Mouse (Mus musculus): ENCODE results near the gene Rgs8. TPM values are rescaled to one million over a fixed set of nuclear protein-coding genes. Genes with fewer than 3 reads are reported as not detected.

The Rgs8 gene
- 8.1 and 9.8 TPM in 2 replicates for polyA plus RNA-seq (2014; fragmentation: Nextera tagmentation; extraction: Ambion mirVana)

DNA sequence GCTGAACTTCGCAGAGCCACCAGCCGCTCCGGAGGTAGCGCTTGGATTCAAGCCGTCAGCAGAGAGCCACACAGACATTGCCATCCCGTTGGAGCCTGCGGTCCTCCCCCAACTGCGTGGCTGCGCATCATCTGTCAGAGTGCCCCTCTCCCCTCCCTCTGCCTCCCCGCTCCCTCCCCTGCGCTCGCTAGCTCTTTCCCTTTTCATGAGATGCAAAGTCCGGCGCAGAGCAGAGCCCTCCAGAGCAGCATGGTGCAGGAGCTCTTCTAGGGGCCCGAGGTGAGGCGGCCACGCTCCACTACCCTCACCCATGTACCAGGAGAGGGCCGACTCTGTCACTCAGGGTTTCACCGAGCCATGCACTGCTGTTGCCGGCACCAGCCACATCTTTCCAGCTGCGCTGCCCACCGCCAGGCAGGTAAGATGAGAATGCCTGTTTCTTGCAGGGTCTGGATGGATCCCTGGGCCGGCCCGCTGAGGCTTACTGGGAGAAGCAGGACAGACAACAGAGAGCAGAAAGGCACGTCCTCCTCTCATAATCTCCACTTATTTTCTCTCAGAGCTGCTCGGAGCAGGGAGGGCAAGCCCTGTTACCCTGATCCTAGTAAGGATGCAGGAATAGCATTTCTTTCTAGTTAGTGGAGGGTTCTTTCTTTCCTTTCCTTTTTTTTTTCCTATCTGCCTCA, at the start of gene Rgs8:
TSS of gene Rgs8 (plus strand) at position 88 of the 686 bp plus-strand sequence.
- Histone ChIP-seq H3K9ac (ENCODE audit: low read length) (peak within 1 kb of the TSS; percentile 58), H3K4me3 (ENCODE audit: low read depth, low read length) (peak within 1 kb of the TSS; percentile 38), H3K27ac (ENCODE audit: low read depth, low read length) (peak within 1 kb of the TSS; percentile 54), H3K36me3 (ENCODE audit: control insufficient read depth, insufficient read depth, low read length) (no peaks in the 10 kb centered on the region), H3K4me2 (ENCODE audit: low read depth) (peak within 1 kb of the TSS; percentile 68), H3K4me1 (ENCODE audit: control insufficient read depth, insufficient read depth, low read length) (0 out of 2 replicates have a peak, but pooled peaks cover 5% of the 10 kb centered on the region), H3K9me3 (ENCODE audit: control insufficient read depth, low read length) (no peaks in the 10 kb centered on the region), H3K27me3 (ENCODE audit: control insufficient read depth, insufficient read depth, low read length) (peaks cover 6% of the 10 kb centered on the region; the same call in 1 of the 2 replicates)
- WGBS: under 1% methylated on average over 26 of the region's 26 CpGs
- ATAC-seq (ENCODE audit: insufficient read depth, low FRiP score, low TSS enrichment): peak; percentile 85
- peak; percentile 78 for DNase-seq (ENCODE audit: low spot score)

DNA sequence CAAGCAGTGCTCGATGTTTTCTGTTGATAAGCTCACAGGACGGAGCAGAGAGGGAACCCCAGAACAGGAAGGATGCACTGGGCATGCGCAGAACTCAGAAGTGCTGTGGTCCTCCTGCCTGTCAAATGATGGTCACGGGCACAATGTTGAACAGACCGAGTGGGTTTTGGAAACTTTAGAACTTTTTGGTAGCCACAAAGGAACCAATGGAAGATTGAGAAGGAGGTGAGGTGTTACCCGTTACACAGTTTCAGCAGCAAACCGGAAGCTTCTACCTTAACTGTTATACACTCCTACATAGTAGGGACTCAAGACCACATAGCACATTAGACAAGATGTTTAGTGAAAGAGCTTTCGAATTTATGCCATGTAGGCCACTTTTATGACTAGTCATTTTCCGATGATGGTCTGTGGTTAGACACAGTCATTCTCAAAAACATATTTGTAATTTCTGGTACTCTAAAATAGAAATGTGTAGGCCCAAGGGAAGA, 35.4 kb upstream of the Rgs8 start:
- ATAC-seq (ENCODE audit: insufficient read depth, low FRiP score, low TSS enrichment) (no peak), DNase-seq (ENCODE audit: low spot score) (no peak)
- Histone ChIP-seq H3K9ac (ENCODE audit: low read length) (no peak overlapping the region), H3K36me3 (ENCODE audit: control insufficient read depth, insufficient read depth, low read length) (no peaks in the 10 kb centered on the region), H3K27ac (ENCODE audit: low read depth, low read length) (no peak overlapping the region), H3K4me2 (ENCODE audit: low read depth) (no peak overlapping the region), H3K9me3 (ENCODE audit: control insufficient read depth, low read length) (no peaks in the 10 kb centered on the region), H3K27me3 (ENCODE audit: control insufficient read depth, insufficient read depth, low read length) (no peaks in the 10 kb centered on the region), H3K4me3 (ENCODE audit: low read depth, low read length) (no peak overlapping the region), H3K4me1 (ENCODE audit: control insufficient read depth, insufficient read depth, low read length) (no peaks in the 10 kb centered on the region)
- WGBS: 92% methylated on average over 9 of the region's 9 CpGs

DNA sequence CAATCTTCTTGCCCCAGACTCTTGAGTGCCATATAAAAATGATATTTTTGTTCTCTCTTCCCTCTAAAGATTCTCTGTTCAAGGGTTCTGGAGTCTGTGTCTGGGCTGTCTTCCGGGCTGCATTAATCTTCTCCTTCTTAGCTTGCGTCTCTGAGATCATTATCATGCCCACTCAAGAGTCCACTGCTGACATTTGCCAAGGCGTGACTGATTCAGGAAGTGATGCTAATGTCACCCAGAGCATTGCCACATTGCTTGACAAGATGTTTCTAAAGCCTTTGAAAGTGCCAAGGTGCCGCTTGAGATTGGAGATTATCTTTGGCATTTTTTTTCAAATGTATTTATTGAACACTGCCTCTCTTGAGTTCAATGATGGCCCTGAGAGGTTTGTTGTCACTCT, 29.8 kb upstream of the Rgs8 start:
- 87% methylated on average over 4 of the region's 4 CpGs for WGBS
- no peak for ATAC-seq (ENCODE audit: insufficient read depth, low FRiP score, low TSS enrichment)

DNA sequence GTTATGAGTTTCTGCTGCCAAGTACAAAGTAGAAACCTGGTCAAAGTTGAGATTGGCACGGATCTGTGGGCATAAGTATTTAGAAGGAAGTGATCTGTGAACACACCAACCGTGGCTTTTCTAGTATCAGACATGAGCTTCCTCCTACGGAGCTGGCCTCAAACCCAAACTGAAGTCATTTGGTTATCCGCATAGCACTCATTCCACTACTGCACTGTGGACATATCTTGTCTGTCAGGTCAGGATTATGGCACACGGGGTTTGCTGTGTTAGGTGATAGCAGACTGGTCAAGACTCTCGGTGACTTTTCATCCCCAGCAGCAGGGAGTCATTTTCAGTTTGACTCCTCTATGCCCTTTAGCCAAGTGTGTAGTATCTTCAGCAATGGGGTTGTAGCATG, 20.1 kb upstream of the Rgs8 start:
- no peaks in the 10 kb centered on the region for H3K36me3 ChIP-seq (ENCODE audit: control insufficient read depth, insufficient read depth, low read length)
- H3K27ac ChIP-seq (ENCODE audit: low read depth, low read length): no peak overlapping the region
- H3K4me3 ChIP-seq (ENCODE audit: low read depth, low read length): no peak overlapping the region
- no peaks in the 10 kb centered on the region for H3K4me1 ChIP-seq (ENCODE audit: control insufficient read depth, insufficient read depth, low read length)
- WGBS: 86% methylated on average over 6 of the region's 6 CpGs
- DNase-seq (ENCODE audit: low spot score) (no peak), ATAC-seq (ENCODE audit: insufficient read depth, low FRiP score, low TSS enrichment) (no peak)
- H3K4me2 ChIP-seq (ENCODE audit: low read depth): no peak overlapping the region
- no peaks in the 10 kb centered on the region for H3K9me3 ChIP-seq (ENCODE audit: control insufficient read depth, low read length)
- no peak overlapping the region for H3K9ac ChIP-seq (ENCODE audit: low read length)
- no peaks in the 10 kb centered on the region for H3K27me3 ChIP-seq (ENCODE audit: control insufficient read depth, insufficient read depth, low read length)

More for the DNA sequence above, 29.8 kb upstream of the Rgs8 start:
- no peak overlapping the region for H3K9ac ChIP-seq (ENCODE audit: low read length)
- DNase-seq (ENCODE audit: low spot score): no peak
- no peaks in the 10 kb centered on the region for H3K4me1 ChIP-seq (ENCODE audit: control insufficient read depth, insufficient read depth, low read length)
- no peaks in the 10 kb centered on the region for H3K36me3 ChIP-seq (ENCODE audit: control insufficient read depth, insufficient read depth, low read length)
- no peak overlapping the region for H3K27ac ChIP-seq (ENCODE audit: low read depth, low read length)
- no peak overlapping the region for H3K4me3 ChIP-seq (ENCODE audit: low read depth, low read length)
- no peak overlapping the region for H3K4me2 ChIP-seq (ENCODE audit: low read depth)
- no peaks in the 10 kb centered on the region for H3K27me3 ChIP-seq (ENCODE audit: control insufficient read depth, insufficient read depth, low read length)
- H3K9me3 ChIP-seq (ENCODE audit: control insufficient read depth, low read length): no peaks in the 10 kb centered on the region

DNA sequence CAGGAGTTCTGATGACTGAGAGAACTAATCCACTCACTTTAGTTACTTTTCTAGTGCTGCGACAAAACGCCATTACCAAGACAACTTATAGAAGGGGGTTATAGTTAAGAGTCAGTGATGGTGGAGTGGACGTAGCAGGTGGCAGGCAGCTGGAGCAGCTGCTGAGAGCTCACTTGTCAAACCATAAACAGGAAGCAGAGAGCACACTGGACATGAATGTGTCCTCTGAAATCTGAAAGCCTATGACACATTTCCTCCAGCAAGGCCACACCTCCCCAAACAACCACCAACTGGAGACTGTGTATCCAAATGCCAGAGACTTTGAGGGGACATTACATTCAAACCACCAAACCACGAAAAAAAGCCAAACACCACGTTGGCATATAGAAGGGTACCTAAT, 17.8 kb upstream of the Rgs8 start:
- Histone ChIP-seq H3K27me3 (ENCODE audit: control insufficient read depth, insufficient read depth, low read length) (no peaks in the 10 kb centered on the region), H3K4me2 (ENCODE audit: low read depth) (no peak overlapping the region), H3K27ac (ENCODE audit: low read depth, low read length) (no peak overlapping the region), H3K4me1 (ENCODE audit: control insufficient read depth, insufficient read depth, low read length) (no peaks in the 10 kb centered on the region), H3K9ac (ENCODE audit: low read length) (no peak overlapping the region), H3K9me3 (ENCODE audit: control insufficient read depth, low read length) (no peaks in the 10 kb centered on the region), H3K36me3 (ENCODE audit: control insufficient read depth, insufficient read depth, low read length) (no peaks in the 10 kb centered on the region), H3K4me3 (ENCODE audit: low read depth, low read length) (no peak overlapping the region)
- WGBS: 84% methylated on average over 5 of the region's 5 CpGs
- ATAC-seq (ENCODE audit: insufficient read depth, low FRiP score, low TSS enrichment) (no peak), DNase-seq (ENCODE audit: low spot score) (no peak)

DNA sequence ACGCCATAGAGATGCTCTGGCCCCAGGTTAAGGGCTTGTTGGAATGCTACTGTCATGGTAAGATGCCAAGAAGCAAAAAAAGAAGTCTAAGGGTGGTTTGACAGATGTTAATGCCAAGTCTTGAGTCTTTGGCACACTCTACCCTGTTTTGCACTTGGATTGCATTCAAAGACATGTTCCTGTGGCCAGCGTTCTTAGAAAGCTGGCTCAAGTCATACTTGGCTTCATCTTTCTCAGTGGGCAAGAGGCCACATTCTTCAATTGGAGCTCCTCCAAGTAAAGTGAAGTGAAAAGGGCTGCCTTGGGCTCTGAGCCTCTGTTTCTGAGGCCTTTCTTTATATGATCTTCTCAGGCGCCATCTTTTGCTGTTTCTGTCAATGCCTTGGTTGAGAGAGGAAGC, 17.3 kb upstream of the Rgs8 start:
- Histone ChIP-seq H3K4me2 (ENCODE audit: low read depth) (no peak overlapping the region), H3K27me3 (ENCODE audit: control insufficient read depth, insufficient read depth, low read length) (no peaks in the 10 kb centered on the region), H3K4me3 (ENCODE audit: low read depth, low read length) (no peak overlapping the region), H3K4me1 (ENCODE audit: control insufficient read depth, insufficient read depth, low read length) (no peaks in the 10 kb centered on the region), H3K9ac (ENCODE audit: low read length) (no peak overlapping the region), H3K36me3 (ENCODE audit: control insufficient read depth, insufficient read depth, low read length) (no peaks in the 10 kb centered on the region), H3K9me3 (ENCODE audit: control insufficient read depth, low read length) (no peaks in the 10 kb centered on the region), H3K27ac (ENCODE audit: low read depth, low read length) (no peak overlapping the region)
- WGBS: 96% methylated on average over 3 of the region's 3 CpGs
- no peak for DNase-seq (ENCODE audit: low spot score)
- no peak for ATAC-seq (ENCODE audit: insufficient read depth, low FRiP score, low TSS enrichment)

DNA sequence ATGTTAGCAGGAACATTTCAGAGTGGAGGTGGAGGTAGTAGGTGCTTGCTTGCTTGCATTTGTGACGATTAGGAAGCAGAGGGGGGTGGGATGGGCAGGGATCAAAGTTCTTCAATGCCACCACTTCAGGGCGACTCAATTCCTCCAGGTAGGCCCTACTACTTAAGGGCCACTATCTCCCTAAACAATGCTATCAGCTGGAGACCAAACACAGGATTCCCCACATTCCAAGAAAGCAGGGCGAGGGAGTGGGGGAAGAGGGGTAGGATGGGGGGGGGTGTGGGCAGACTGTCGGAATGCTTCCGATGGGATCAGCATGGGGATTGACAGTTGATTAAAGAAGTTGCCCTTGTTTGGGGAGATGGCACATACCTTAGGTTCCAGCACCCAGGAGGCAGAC, 16.0 kb upstream of the Rgs8 start:
- DNase-seq (ENCODE audit: low spot score): no peak
- Histone ChIP-seq H3K27ac (ENCODE audit: low read depth, low read length) (no peak overlapping the region), H3K27me3 (ENCODE audit: control insufficient read depth, insufficient read depth, low read length) (no peaks in the 10 kb centered on the region), H3K4me3 (ENCODE audit: low read depth, low read length) (no peak overlapping the region), H3K9ac (ENCODE audit: low read length) (no peak overlapping the region), H3K4me2 (ENCODE audit: low read depth) (no peak overlapping the region), H3K36me3 (ENCODE audit: control insufficient read depth, insufficient read depth, low read length) (no peaks in the 10 kb centered on the region), H3K4me1 (ENCODE audit: control insufficient read depth, insufficient read depth, low read length) (peaks cover 3% of the 10 kb centered on the region), H3K9me3 (ENCODE audit: control insufficient read depth, low read length) (no peaks in the 10 kb centered on the region)
- 78% methylated on average over 5 of the region's 5 CpGs for WGBS
- ATAC-seq (ENCODE audit: insufficient read depth, low FRiP score, low TSS enrichment): no peak

DNA sequence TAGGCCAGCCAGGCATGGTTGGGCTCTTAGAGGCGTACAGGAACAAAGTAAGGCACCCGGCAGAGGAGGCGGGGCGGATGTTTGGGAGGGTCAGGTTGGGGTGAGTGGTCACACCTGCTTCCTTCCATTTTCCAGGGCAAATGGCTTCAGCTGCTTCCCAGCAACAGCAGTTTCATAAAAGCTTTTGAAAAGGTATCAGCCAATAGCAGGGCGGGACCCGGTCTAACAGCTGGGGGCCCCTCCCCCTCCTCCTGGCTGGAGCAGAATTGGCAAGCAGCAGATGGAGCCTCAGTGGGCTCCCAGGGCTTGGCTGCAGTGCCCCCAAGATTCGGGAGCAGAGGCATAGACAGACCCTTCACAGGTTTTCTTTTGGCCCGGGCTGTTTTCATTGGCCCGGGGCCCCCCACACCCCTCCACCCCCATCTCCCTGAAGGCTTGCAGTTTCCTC, 11.3 kb upstream of the Rgs8 start:
- Histone ChIP-seq H3K36me3 (ENCODE audit: control insufficient read depth, insufficient read depth, low read length) (no peaks in the 10 kb centered on the region), H3K4me1 (ENCODE audit: control insufficient read depth, insufficient read depth, low read length) (peaks cover 10% of the 10 kb centered on the region), H3K9me3 (ENCODE audit: control insufficient read depth, low read length) (no peaks in the 10 kb centered on the region), H3K4me3 (ENCODE audit: low read depth, low read length) (no peak overlapping the region), H3K9ac (ENCODE audit: low read length) (peak overlapping the region; percentile 31), H3K27ac (ENCODE audit: low read depth, low read length) (peak overlapping the region; percentile 87), H3K4me2 (ENCODE audit: low read depth) (peak overlapping the region; percentile 30), H3K27me3 (ENCODE audit: control insufficient read depth, insufficient read depth, low read length) (no peaks in the 10 kb centered on the region)
- DNase-seq (ENCODE audit: low spot score) (peak; percentile 88), ATAC-seq (ENCODE audit: insufficient read depth, low FRiP score, low TSS enrichment) (peak; percentile 96)
- WGBS: under 1% methylated on average over 9 of the region's 9 CpGs

DNA sequence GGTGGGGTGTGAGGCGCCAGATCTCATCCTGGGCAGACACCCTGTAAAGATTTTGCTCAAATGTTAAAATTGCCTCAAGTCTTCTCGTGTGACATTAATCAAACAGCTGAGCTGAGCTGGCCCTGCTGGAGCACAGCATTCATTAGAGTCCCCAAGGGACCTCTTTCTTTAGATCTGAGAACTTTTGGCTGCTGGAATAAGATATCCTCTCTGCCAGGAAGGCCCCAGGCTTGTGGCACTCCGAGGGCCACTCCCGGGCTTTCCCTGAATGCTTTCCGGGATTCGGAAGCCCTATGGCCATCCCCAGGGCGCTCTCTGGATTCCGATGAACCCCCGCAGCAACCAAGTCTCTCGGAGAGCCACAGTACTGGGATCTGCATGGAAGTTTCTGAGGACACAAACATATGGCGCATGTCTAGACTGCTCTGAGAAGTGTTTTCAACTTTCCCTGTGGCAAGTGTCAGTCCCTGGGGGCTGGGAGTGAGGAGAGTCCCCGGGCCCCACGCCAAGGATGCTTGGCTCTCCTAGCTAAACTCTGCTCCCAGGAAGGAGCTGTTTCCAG, 10.8 kb upstream of the Rgs8 start:
- Histone ChIP-seq H3K4me2 (ENCODE audit: low read depth) (peak overlapping the region; percentile 30), H3K27ac (ENCODE audit: low read depth, low read length) (peak overlapping the region; percentile 87), H3K27me3 (ENCODE audit: control insufficient read depth, insufficient read depth, low read length) (no peaks in the 10 kb centered on the region), H3K4me1 (ENCODE audit: control insufficient read depth, insufficient read depth, low read length) (peaks cover 10% of the 10 kb centered on the region), H3K36me3 (ENCODE audit: control insufficient read depth, insufficient read depth, low read length) (no peaks in the 10 kb centered on the region), H3K4me3 (ENCODE audit: low read depth, low read length) (no peak overlapping the region), H3K9ac (ENCODE audit: low read length) (peak overlapping the region; percentile 31), H3K9me3 (ENCODE audit: control insufficient read depth, low read length) (no peaks in the 10 kb centered on the region)
- ATAC-seq (ENCODE audit: insufficient read depth, low FRiP score, low TSS enrichment) (peak; percentile 46), DNase-seq (ENCODE audit: low spot score) (no peak)
- WGBS: 6% methylated on average over 13 of the region's 13 CpGs

All from neural tube, embryonic 11.5 days (tissue).